Mouse (Mus musculus) heart, adult 2 months (tissue): ENCODE measurements at regions not wholly inside any gene's neighbourhood (a gene's known extent, or its start where the extent isn't known, plus 50 kb on each side); places are given as distances from the start of the nearest gene placed in this dataset.
A peak's percentile ranks its signal among the peaks of the same experiment; 100 is the strongest.

Source experiments
- DNase-seq, 2 experiments: peaks; one replicate each; pipeline ENCODE4 v3.0.0; 2021
- H3K27ac ChIP-seq: fragments of 200-600 bp; 2 replicates; pipeline ENCODE4 v1.8.1; 2022
- H3K27me3 ChIP-seq: fragments of 200-500 bp; 2 replicates; pipeline ENCODE4 v1.6.1; 2012; ENCODE audit warnings: mild to moderate bottlenecking, low read length, inconsistent platforms, mixed read lengths; ENCODE audit not compliant: control insufficient read depth, insufficient read depth
- H3K36me3 ChIP-seq: fragments of 200-500 bp; 2 replicates; pipeline ENCODE4 v1.6.1; 2012; ENCODE audit warnings: low read length, inconsistent platforms; ENCODE audit not compliant: control insufficient read depth, insufficient read depth
- H3K4me1 ChIP-seq: fragments of 200-500 bp; 2 replicates; pipeline ENCODE4 v1.6.1; 2011; ENCODE audit warnings: low read length; ENCODE audit not compliant: control insufficient read depth, insufficient read depth
- H3K4me3 ChIP-seq: fragments of 200-600 bp; 2 replicates; pipeline ENCODE4 v1.8.1; 2022
- H3K79me2 ChIP-seq: fragments of 200-500 bp; replicated peaks from 2 replicates; pipeline ENCODE4 v1.6.1; 2012; ENCODE audit warnings: mild to moderate bottlenecking, inconsistent platforms, low read length, moderate library complexity, mixed read lengths; ENCODE audit not compliant: control insufficient read depth, insufficient read depth
- H3K9ac ChIP-seq: fragments of 200-500 bp; 2 replicates; pipeline ENCODE4 v1.6.1; 2012; ENCODE audit warnings: low read depth, mild to moderate bottlenecking, control low read depth, inconsistent platforms, low read length, mixed read lengths
- CTCF ChIP-seq: fragments of 200-600 bp; IDR thresholded peaks from 2 replicates; pipeline ENCODE4 v1.8.1; 2022; ENCODE audit warnings: antibody characterized with exemption, mild to moderate bottlenecking, moderate library complexity
- EP300 ChIP-seq: fragments of 200-500 bp; IDR thresholded peaks from 2 replicates; pipeline ENCODE4 v1.6.1; 2011; ENCODE audit warnings: low read depth, low read length, control low read depth; ENCODE audit not compliant: insufficient read depth
- POLR2A ChIP-seq: fragments of 200-500 bp; IDR thresholded peaks from 2 replicates; pipeline ENCODE4 v1.6.1; 2011; ENCODE audit warnings: mild to moderate bottlenecking, low read depth, low read length, control low read depth; ENCODE audit not compliant: insufficient read depth
- WGBS: fragments of 180-500 bp; shearing (Covaris S2); methylation state at CpG from one replicate; pipeline ENCODE4 v1.1.7; 2018; 5-methylcytosine and 5-hydroxymethylcytosine counted together
- intact Hi-C: fragments of 180-260 bp; cut with DNase I; formaldehyde crosslinking; loops from one replicate; pipeline ENCODE4 v1.15.1; 2025

GRCm38 (mm10) chr16:49615342-49616020, 83.6 kb upstream of the Ift57 start:
- intact Hi-C loops, result no loop called here
- peak in 1 of 2 experiments; percentile 4 for DNase-seq
- no peaks in the 10 kb centered on the region for H3K4me1 ChIP-seq
- no peak overlapping the region for H3K9ac ChIP-seq
- TF ChIP-seq CTCF (no peak), POLR2A (no peak), EP300 (no peak)
- no peaks in the 10 kb centered on the region for H3K27me3 ChIP-seq
- no peaks in the 10 kb centered on the region for H3K36me3 ChIP-seq
- no peak overlapping the region; the same call in 1 of the 2 replicates for H3K27ac ChIP-seq
- 63% methylated on average over 20 of the region's 20 CpGs for whole genome bisulfite sequencing
- H3K4me3 ChIP-seq, result peak overlapping the region; percentile 23
- no peaks in the 10 kb centered on the region for H3K79me2 ChIP-seq

- H3K79me2 ChIP-seq, result no peaks in the 10 kb centered on the region
- H3K27ac ChIP-seq, result no peak overlapping the region; the same call in 1 of the 2 replicates
- H3K27me3 ChIP-seq, result no peaks in the 10 kb centered on the region
- TF ChIP-seq EP300 (no peak), POLR2A (no peak), CTCF (no peak)
- no peaks in the 10 kb centered on the region for H3K4me1 ChIP-seq
- 45% methylated on average over 13 of the region's 13 CpGs for WGBS
- peak; percentile 6 to 18 for DNase-seq
- intact Hi-C loops, result no loop called here
- peak overlapping the region; percentile 53 for H3K9ac ChIP-seq
- H3K36me3 ChIP-seq, result no peaks in the 10 kb centered on the region
- peak overlapping the region; percentile 23 for H3K4me3 ChIP-seq
These were observed 82.7 kb upstream of the Ift57 start for GRCm38 (mm10) chr16:49616263-49616872.

GRCm38 (mm10) chr16:49633502-49633901, 65.5 kb upstream of the Ift57 start:
- H3K36me3 ChIP-seq, result no peaks in the 10 kb centered on the region
- no peaks in the 10 kb centered on the region for H3K79me2 ChIP-seq
- no peak overlapping the region for H3K9ac ChIP-seq
- H3K27ac ChIP-seq, result no peak overlapping the region
- TF ChIP-seq EP300, result no peak
- no peak for TF ChIP-seq CTCF
- no peak for TF ChIP-seq POLR2A
- DNase-seq, result no peak
- H3K4me3 ChIP-seq, result no peak overlapping the region
- WGBS, result 68% methylated on average over 5 of the region's 5 CpGs
- H3K4me1 ChIP-seq, result no peaks in the 10 kb centered on the region
- no peaks in the 10 kb centered on the region for H3K27me3 ChIP-seq
- intact Hi-C loops, result no loop called here

GRCm38 (mm10) chr16:49635506-49635905, 63.5 kb upstream of the Ift57 start:
- Histone ChIP-seq H3K9ac (no peak overlapping the region), H3K36me3 (no peaks in the 10 kb centered on the region), H3K79me2 (no peaks in the 10 kb centered on the region), H3K4me3 (no peak overlapping the region), H3K27ac (no peak overlapping the region), H3K4me1 (no peaks in the 10 kb centered on the region), H3K27me3 (no peaks in the 10 kb centered on the region)
- no peak for DNase-seq
- WGBS, result 88% methylated on average over 8 of the region's 8 CpGs
- intact Hi-C loops, result no loop called here
- TF ChIP-seq CTCF (no peak), POLR2A (no peak), EP300 (no peak)

GRCm38 (mm10) chr16:49636467-49636866, 62.6 kb upstream of the Ift57 start:
- intact Hi-C loops, result no loop called here
- no peaks in the 10 kb centered on the region for H3K79me2 ChIP-seq
- 94% methylated on average over 1 of the region's 1 CpGs for WGBS
- no peak overlapping the region for H3K27ac ChIP-seq
- H3K27me3 ChIP-seq, result no peaks in the 10 kb centered on the region
- H3K36me3 ChIP-seq, result no peaks in the 10 kb centered on the region
- no peak for DNase-seq
- TF ChIP-seq CTCF (no peak), EP300 (no peak), POLR2A (no peak)
- H3K9ac ChIP-seq, result no peak overlapping the region
- H3K4me3 ChIP-seq, result no peak overlapping the region
- no peaks in the 10 kb centered on the region for H3K4me1 ChIP-seq

- H3K27ac ChIP-seq, result no peak overlapping the region
- intact Hi-C loops, result no loop called here
- H3K36me3 ChIP-seq, result no peaks in the 10 kb centered on the region
- TF ChIP-seq POLR2A (no peak), CTCF (no peak), EP300 (no peak)
- no peak overlapping the region for H3K4me3 ChIP-seq
- H3K79me2 ChIP-seq, result no peaks in the 10 kb centered on the region
- H3K9ac ChIP-seq, result no peak overlapping the region
- H3K27me3 ChIP-seq, result no peaks in the 10 kb centered on the region
- H3K4me1 ChIP-seq, result no peaks in the 10 kb centered on the region
- 45% methylated on average over 1 of the region's 1 CpGs for whole genome bisulfite sequencing
- no peak for DNase-seq
These were observed 56.3 kb upstream of the Ift57 start for GRCm38 (mm10) chr16:49642696-49643095.
